Mouse (Mus musculus) bone marrow macrophage, adult 2 months (primary cell): ENCODE measurements around the gene Rpp38.

Experiments
- CTCF ChIP-seq: IDR thresholded peaks from 2 replicates; pipeline ENCODE4 v1.5.1; 2012; ENCODE audit warnings: low read depth, mild to moderate bottlenecking, low read length, moderate library complexity
- POLR2A ChIP-seq: IDR thresholded peaks from 2 replicates; pipeline ENCODE4 v1.6.1; 2012; ENCODE audit warnings: mild to moderate bottlenecking, low read depth, low read length, borderline replicate concordance

DNA sequence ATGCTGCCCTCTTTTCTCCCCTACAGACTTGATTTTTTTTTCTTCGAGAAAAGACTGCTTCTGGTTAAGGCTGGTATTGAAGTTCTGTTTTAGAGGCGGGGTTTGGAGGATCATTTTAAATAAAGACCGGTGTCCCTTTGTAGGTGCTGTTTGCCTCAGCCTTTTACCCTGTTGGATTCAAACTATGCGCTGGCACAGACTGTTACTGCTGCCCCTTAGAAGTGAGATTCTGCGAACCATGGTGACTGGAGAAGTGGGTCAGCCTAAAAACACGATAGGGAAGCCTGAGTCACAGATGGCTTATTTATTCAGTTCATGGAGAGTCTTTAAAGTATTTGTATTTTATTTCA lies 47.3 kb downstream of the Rpp38 start:
- TF ChIP-seq CTCF (no peak), POLR2A (no peak)
